Mouse (Mus musculus) bone marrow macrophage, adult 2 months (primary cell): ENCODE results near the gene Col17a1.

Source experiments
- CTCF ChIP-seq: IDR thresholded peaks from 2 replicates; pipeline ENCODE4 v1.5.1; 2012; ENCODE audit warnings: low read depth, mild to moderate bottlenecking, low read length, moderate library complexity
- POLR2A ChIP-seq: IDR thresholded peaks from 2 replicates; pipeline ENCODE4 v1.6.1; 2012; ENCODE audit warnings: mild to moderate bottlenecking, low read depth, low read length, borderline replicate concordance

DNA sequence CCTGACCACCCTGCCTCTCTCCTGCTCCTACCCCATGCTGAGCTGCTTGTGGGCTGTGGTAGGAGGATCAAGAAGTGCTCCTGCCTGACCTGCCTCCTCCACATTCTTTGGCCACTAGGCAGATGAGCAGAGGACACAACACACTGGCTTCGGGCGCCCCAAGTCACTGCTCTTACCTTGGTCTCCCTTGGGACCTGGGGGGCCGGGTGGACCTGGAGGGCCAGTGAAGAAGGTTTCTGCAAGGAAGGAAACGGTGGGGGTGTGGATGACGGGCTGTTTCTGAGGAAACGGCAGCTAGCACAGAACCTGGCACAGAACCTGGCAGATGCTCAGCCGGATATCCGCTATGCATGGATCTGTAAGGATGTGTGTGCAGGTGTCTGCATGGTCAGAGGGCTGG lies 38.7 kb downstream of the Col17a1 start:
- TF ChIP-seq CTCF = no peak
- no peak for TF ChIP-seq POLR2A
